Mouse (Mus musculus) spleen, postnatal 14 days (tissue): ENCODE results near the gene Olfr1395.

Experiments
- DNase-seq, 2 experiments: peaks; one replicate each; pipeline ENCODE4 v3.0.0; 2021 to 2022; ENCODE audit warnings: low spot score in 2 of 2

Olfr1395 gene

DNA sequence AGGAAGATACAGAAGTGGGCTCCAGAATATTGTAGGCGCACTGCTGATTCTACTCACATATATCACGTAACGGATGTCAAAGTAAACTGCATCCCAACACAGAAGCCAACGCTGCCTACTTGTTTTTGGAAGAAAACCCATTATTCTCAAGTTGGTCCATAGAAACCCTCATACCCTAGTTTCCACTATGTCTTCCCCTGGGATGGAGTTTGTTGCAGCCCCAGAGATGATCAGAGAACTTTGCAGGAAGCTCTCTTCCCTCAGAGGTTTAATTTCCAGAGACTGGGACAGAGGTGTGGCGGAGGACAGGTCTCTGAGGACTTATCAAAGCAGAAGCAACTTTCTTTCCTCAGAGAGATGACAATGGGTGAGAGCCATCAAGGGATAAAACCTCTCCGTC is at the start of gene Olfr1395:
Gene Olfr1395 (plus strand): TSS at position 301 of the 400 bp plus-strand sequence.
- DNase-seq, result no peak

DNA sequence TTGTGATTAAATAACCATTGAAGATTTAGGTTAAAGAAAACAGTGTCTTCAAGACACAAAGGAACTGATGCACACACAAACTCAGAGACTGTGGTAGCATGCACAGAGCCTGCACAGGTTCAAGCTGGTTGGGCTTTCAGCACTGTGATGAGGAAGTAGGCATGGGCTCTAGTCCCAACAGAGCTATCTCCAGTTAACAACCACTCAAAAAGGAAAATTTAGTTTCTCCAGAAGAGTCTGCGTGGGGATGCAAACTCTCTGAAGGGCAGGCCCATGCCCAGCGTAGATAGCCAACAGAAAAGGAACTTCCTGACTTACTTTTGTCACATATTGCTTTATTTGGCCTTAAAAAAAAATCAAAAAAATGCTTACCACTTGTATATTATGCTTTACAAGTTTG is 49.3 kb upstream of the Olfr1395 start:
- no peak for DNase-seq

GRCm38 (mm10) chr11:49093861-49094660 is 48.0 kb upstream of the Olfr1395 start:
- no peak for DNase-seq

DNA sequence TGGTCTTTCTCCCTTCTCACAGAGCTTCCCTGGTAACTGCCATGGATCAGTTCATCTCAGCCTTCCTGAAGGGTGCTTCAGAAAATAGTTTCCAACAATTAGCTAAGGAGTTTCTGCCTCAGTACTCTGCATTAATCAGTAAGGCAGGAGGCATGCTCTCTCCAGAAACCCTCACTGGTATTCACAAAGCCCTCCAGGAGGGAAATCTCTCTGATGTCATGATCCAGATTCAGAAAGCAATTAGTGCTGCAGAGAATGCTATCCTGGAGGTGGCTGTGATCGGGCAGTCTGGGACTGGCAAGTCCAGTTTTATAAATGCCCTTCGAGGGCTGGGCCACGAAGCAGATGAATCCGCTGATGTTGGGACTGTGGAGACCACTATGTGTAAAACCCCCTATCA is 46.7 kb upstream of the Olfr1395 start:
- DNase-seq, result no peak

DNA sequence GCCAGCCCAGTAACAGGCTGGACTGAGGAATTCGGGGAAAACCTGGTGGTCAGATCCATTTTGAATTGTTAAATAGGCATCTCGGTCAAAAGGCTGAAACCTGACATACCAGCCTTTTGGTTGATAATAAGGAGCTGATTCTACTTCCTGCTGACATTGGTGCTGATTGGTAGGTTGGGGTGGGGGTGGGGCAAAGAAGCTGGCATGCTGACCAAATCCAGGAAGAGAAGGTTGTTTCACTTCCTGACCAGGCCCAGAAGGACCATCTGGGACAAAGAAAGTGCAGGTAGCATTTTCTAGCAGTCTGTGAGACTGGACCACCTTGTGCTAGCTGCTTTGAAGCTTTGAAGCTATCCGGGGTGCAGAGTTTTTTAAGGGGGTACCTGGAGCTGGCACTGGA is 41.7 kb upstream of the Olfr1395 start:
- DNase-seq, result no peak

- no peak for DNase-seq
Measured at GRCm38 (mm10) chr11:49101500-49101899, 40.6 kb upstream of the Olfr1395 start.

DNA sequence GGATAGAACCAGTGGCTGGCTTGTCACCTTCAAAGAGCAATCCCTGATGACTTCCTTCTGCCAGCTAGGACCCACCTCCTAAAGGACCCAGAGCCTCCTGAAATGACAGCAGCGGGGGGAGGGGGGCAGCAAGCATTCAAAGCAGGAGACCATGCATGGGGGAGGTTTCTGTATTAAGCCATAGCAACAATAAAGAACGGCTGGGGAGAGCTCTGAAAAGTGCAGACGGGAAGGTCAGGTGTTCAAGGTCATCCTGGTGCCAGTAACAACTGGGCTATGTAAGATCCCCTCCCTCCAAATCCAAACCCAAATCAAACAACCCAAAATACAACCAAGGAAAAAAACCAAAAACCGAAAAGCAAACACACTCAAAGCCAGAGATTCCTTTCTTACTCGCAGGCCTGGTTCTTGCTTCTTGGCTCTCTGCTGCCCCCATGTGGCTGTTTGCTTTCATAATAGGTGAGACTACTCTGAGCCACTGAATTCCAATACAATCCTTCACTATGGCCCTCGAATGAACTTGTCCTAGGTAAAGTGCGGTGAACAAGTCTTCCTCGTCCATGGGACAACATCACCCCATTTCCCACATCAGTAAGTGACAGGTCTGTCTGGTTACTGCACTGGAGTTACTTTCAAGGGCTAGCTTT is 38.9 kb upstream of the Olfr1395 start:
- peak; percentile 75 to 90 for DNase-seq

DNA sequence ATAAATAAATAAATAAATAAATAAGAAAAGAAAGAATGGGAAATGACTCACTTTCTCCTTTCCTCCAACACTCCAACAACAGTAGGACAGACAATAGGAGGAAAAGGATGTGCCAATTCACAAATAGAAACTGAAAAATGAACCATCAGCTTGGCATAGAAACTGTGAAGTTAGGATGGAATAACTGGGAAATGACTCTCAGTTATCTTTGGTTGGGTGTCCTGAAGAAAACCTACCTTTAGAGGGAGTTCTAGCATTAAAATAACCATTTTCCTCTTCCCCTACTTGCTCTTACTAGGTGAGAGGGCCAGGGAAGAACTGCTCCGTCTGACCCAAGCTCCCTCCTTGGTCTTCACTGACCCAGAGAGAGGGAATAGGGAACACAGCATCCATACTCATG is 36.3 kb upstream of the Olfr1395 start:
- DNase-seq, result no peak

- no peak for DNase-seq
Measured at GRCm38 (mm10) chr11:49107650-49108537, 34.2 kb upstream of the Olfr1395 start.

GRCm38 (mm10) chr11:49108833-49109232 is 33.2 kb upstream of the Olfr1395 start:
- no peak for DNase-seq

DNA sequence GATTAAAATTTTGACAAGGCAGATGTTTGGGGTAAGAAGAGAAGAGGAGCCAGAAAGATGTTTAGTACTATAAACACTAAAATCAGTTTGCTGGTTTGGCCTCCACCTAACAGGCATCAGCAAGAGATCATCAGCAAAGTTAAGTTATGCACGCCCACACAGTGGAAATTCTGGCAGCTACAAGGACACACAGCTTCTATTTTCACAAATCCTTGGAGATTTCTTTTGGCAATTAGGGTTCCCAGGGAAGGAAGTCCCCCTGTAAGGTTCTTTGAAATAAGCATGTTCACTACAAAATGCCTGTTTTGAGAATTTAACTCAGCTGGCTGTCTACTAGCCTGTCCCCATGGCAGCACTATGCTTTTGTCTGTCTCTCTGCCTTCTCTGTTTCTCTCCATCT is 31.1 kb upstream of the Olfr1395 start:
- DNase-seq, result no peak

GRCm38 (mm10) chr11:49112624-49113219 is 29.4 kb upstream of the Olfr1395 start:
- DNase-seq, result no peak

- no peak for DNase-seq
Measured at GRCm38 (mm10) chr11:49114158-49114557, 27.9 kb upstream of the Olfr1395 start.

DNA sequence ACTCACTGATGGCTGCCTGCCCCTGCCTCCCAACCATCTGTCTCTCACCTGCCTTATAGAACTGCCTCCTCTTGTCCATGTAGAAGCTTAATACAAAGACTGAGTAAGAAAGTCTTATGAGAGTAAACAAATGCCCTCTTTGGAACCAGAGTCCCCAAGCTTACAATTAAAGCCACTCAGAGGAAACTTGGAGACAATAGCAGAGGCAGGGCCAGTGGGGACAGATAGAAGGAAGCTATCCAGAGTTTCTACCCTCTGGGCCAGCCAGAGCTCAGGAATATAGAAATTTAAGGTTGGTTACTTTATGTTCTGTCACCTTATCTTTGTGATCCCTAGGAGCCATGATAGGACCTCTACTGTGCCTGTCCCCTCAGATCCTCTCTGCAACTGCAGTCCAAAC is 27.3 kb upstream of the Olfr1395 start, which contains the start of gene Olfr1396:
Gene Olfr1396 (minus strand): TSS at position 101 of the 400 bp plus-strand sequence.
- no peak for DNase-seq

DNA sequence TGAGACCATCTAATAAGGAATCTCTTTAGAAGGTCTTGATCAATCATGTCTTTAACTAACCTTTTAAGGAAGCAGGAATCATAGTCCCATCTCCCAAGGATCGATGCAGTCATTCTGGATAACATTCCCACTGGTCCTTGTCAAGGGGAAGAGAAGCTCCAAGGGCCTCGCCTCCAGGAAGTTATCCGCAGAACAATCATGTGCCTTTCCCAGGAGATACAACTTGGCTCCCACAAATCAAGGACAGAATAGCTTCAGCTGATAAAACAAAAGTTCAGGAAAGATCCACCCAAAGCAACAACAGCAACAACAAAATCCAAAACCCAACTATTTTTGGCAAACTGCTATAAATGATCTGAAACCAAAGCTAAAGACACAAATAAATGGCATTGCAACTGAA is 22.4 kb upstream of the Olfr1395 start:
- no peak for DNase-seq

GRCm38 (mm10) chr11:49124169-49124568 is 17.9 kb upstream of the Olfr1395 start:
- DNase-seq, result no peak

GRCm38 (mm10) chr11:49154077-49154476 is 12.0 kb downstream of the Olfr1395 start, which contains the start of gene Olfr1394:
Olfr1394 (plus strand) TSS chr11:49154377.
- no peak for DNase-seq

GRCm38 (mm10) chr11:49156821-49157814 is 15.0 kb downstream of the Olfr1395 start:
- no peak for DNase-seq

DNA sequence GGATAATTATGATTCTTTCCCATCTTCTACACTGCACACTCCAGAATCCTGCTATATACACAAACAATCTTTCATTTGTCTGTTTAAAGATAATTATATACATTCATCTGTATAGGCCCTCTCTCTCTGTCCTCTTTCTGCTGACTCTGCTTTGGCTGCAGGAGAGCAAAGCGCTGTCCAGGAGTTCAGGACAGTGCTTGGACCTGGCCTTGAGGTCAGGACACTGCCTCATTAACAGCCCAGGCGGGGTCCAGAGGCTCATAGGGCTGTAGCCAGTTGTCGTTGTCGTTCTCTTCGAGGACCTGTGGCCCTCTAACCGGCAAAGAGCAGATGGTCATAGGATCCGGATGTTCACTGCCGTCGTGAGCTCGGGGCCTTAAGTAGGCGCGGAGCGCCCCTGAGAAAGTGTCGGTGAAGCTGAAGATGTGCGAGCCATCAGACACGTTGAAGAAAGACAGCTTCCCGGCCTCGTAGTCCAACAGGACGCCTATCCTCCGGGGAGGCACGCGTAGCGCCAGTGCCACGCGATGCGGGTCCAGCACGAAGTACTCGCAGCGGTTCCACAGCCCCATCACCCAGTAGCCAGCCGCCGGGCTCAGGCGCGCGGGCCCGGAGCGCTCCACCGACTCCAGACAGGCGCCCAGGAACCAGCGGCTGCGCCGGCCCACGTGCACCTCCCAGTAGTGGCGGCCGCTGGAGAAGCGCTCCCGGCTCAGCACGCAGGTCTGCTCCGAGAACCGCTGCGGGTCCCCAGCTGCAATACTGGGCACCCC is 27.0 kb downstream of the Olfr1395 start:
- no peak for DNase-seq

DNA sequence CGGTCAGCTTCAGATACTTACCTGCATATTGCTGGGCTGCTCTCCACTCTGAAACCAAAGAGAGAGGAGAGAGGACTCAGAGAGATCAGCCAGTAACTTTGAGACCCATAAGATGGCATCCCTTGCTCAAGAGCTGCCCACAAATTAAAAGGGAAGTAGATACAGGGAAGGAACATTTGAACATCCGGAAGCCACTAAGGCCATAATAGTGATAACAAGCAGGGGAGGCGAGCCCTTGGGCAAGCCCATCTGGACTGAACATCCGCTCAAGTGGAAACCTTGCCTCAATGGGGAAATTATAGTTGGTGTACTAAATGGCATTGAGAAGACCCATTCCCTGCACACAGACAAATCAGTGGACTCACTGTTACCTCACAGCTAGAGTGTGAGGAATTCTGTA is 28.5 kb downstream of the Olfr1395 start:
- DNase-seq, result no peak
